Mouse (Mus musculus) G1E (cell line): ENCODE data around the gene Tmem144.

Experiments used
- CTCF ChIP-seq: IDR thresholded peaks from 2 replicates; pipeline ENCODE4 v1.5.1; 2012; ENCODE audit warnings: low read depth, low read length, inconsistent platforms, mixed read lengths
- GATA1 ChIP-seq: IDR thresholded peaks from 2 replicates; pipeline ENCODE4 v1.6.1; 2012; ENCODE audit warnings: borderline replicate concordance, low read length, inconsistent platforms, mixed read lengths
- POLR2AphosphoS5 ChIP-seq: IDR thresholded peaks from 2 replicates; pipeline ENCODE4 v1.6.1; 2012; ENCODE audit warnings: low read depth, low read length, inconsistent platforms; ENCODE audit not compliant: insufficient replicate concordance
- TAL1 ChIP-seq: conservative IDR thresholded peaks from 2 replicates; pipeline ENCODE4 v1.6.1; 2012; ENCODE audit warnings: low read depth, low read length, inconsistent platforms, mixed read lengths

DNA sequence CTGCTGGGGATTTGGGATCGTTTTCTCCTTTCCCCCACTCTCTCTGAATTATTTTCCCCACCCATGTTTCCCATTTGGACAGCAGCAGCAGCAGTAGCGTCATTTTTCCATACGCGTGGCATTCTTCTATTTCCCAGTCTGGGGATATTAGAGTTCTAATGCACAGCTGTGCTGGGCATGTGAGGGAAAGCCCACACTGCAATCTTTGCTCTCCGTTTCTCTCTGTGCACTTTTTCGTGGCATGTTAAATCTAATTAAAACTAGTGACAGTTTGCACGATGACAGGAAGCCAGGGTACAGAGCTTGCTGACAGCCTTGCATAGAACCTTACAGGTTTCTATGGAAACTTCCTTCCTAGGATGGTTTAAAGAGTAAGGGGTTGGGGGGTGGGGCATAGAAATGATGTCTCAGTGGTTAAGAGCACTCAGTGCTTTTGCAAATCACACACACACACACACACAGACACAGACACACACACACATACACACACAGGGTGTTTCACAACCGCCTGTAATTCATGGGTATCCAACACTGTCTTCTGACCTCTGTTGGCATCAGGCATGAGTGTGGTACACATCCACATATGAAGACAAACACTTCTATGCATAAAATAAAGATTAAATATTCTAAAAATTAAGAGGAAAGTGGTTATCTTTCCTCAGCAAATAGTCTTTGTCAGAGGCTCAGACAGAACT lies 34.7 kb upstream of the Tmem144 start:
- TF ChIP-seq TAL1 (no peak), CTCF (no peak), POLR2AphosphoS5 (no peak), GATA1 (no peak)
